8 mouse cellular contexts compared by ENCODE assay signal in the genomic region with DNA sequence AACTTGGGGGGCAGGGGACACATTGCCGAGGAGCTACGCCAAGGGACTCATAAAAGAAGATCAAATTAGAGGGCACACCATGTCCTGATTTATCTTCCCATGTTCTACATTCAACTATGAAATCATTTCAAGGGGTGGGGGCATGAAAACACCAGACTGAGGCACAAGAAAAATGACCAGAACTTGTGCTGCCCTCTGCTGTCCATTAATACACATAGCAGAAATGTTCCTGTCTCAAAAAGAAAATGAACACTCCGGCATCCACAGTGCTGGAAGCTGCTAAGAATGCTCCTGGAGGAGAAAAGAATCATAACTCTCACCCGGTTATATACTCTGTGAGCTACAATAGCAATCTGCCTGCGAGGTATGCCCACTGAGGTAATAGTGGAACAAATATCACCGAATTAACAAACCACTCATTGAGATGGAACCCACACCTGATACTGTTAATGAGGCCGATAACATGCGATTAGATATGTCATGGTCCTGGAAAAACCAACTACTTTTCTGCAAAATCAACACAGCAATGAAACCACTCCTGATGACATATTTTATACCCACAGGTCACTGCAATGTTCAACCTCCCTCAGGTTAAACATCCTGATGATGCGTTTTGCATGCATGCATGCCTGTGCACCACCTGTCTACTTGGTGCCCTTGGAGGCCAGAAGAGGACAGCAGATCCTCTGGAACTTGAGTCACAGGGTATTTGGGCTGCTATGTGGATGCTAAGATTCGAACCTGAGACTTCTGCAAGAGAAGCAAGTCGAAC.
DNase-seq lines count a peak whose midpoint lies in the region; ATAC-seq and TF ChIP-seq lines count a peak whose summit lies in the region.

No protein-coding gene starts in this region.

- H3K4me1 ChIP-seq in heart, postnatal 0 days (ENCODE audit: control insufficient read depth, insufficient read depth) = no peaks in the 10 kb centered on the region
- no peaks in the 10 kb centered on the region for H3K4me1 ChIP-seq in neural tube, embryonic 11.5 days (ENCODE audit: control insufficient read depth, insufficient read depth, low read length)
- H3K4me1 ChIP-seq in limb, embryonic 14.5 days (ENCODE audit: control insufficient read depth, insufficient read depth, low read length) = no peaks in the 10 kb centered on the region

- H3K9ac ChIP-seq in heart, postnatal 0 days (replicated peaks; ENCODE audit: low read depth, low read length) = no peak overlapping the region
- H3K9ac ChIP-seq in neural tube, embryonic 11.5 days (ENCODE audit: low read length) = no peak overlapping the region
- no peak overlapping the region for H3K9ac ChIP-seq in limb, embryonic 14.5 days (ENCODE audit: low read depth, low read length, severe bottlenecking)

- TF ChIP-seq CTCF in heart, postnatal 0 days (IDR thresholded peaks at IDR 0.05; ENCODE audit: low read depth) = peak; percentile 63

- H3K27me3 ChIP-seq in heart, postnatal 0 days (ENCODE audit: control insufficient read depth, insufficient read depth, low read length) = no peaks in the 10 kb centered on the region
- no peaks in the 10 kb centered on the region for H3K27me3 ChIP-seq in neural tube, embryonic 11.5 days (ENCODE audit: control insufficient read depth, insufficient read depth, low read length)
- no peaks in the 10 kb centered on the region for H3K27me3 ChIP-seq in limb, embryonic 14.5 days (ENCODE audit: control insufficient read depth, insufficient read depth, low read length)

- no peak for TF ChIP-seq EP300 in heart, postnatal 0 days (IDR thresholded peaks at IDR 0.05; ENCODE audit: low read depth)

- H3K4me3 ChIP-seq in heart, postnatal 0 days (ENCODE audit: low read depth, low read length) = no peak overlapping the region
- no peak overlapping the region for H3K4me3 ChIP-seq in neural tube, embryonic 11.5 days (ENCODE audit: low read depth, low read length)
- no peak overlapping the region for H3K4me3 ChIP-seq in limb, embryonic 14.5 days (replicated peaks; ENCODE audit: low read length)

- no peak overlapping the region for H3K4me2 ChIP-seq in heart, postnatal 0 days (ENCODE audit: low read depth, low read length)
- no peak overlapping the region for H3K4me2 ChIP-seq in neural tube, embryonic 11.5 days (ENCODE audit: low read depth)
- no peak overlapping the region for H3K4me2 ChIP-seq in limb, embryonic 14.5 days (replicated peaks; ENCODE audit: low read depth, low read length, severe bottlenecking)

- WGBS in heart, postnatal 0 days = 56% methylated on average over 11 of the region's 11 CpGs
- WGBS in neural tube, embryonic 11.5 days = 65% methylated on average over 11 of the region's 11 CpGs
- 58% methylated on average over 11 of the region's 11 CpGs for WGBS in limb, embryonic 14.5 days

- no peaks in the 10 kb centered on the region for H3K9me3 ChIP-seq in heart, postnatal 0 days (replicated peaks; ENCODE audit: control insufficient read depth, low read length)
- H3K9me3 ChIP-seq in neural tube, embryonic 11.5 days (ENCODE audit: control insufficient read depth, low read length) = no peaks in the 10 kb centered on the region
- H3K9me3 ChIP-seq in limb, embryonic 14.5 days (ENCODE audit: control insufficient read depth, low read length) = no peaks in the 10 kb centered on the region

- H3K27ac ChIP-seq in heart, postnatal 0 days (ENCODE audit: low read depth) = no peak overlapping the region
- no peak overlapping the region for H3K27ac ChIP-seq in neural tube, embryonic 11.5 days (ENCODE audit: low read depth, low read length)
- H3K27ac ChIP-seq in limb, embryonic 14.5 days (replicated peaks; ENCODE audit: low read depth, low read length) = no peak overlapping the region

- no peak for TF ChIP-seq POLR2A in limb, embryonic 14.5 days (IDR thresholded peaks at IDR 0.05; ENCODE audit: borderline replicate concordance, extremely low read depth, insufficient read depth, insufficient read length)

- no peaks in the 10 kb centered on the region for H3K36me3 ChIP-seq in heart, postnatal 0 days (replicated peaks; ENCODE audit: control insufficient read depth, insufficient read depth, low read length)
- no peaks in the 10 kb centered on the region for H3K36me3 ChIP-seq in neural tube, embryonic 11.5 days (ENCODE audit: control insufficient read depth, insufficient read depth, low read length)
- H3K36me3 ChIP-seq in limb, embryonic 14.5 days (ENCODE audit: control insufficient read depth, insufficient read depth, low read length) = no peaks in the 10 kb centered on the region

- DNase-seq in heart, postnatal 0 days (ENCODE audit: low spot score) = peak; percentile 27
- DNase-seq in heart, adult 8-10 months (ENCODE audit: low spot score) = no peak
- peak; percentile 52 for DNase-seq in neural tube, embryonic 11.5 days (ENCODE audit: low spot score)
- DNase-seq in neural tube, embryonic 10.5 days (ENCODE audit: extremely low spot score, low spot score) = no peak
- peak; percentile 62 for DNase-seq in limb, embryonic 14.5 days (ENCODE audit: low spot score)
- DNase-seq in urinary bladder, postnatal 25 days (ENCODE audit: low spot score) = no peak
- no peak for DNase-seq in right cerebral cortex, postnatal 36 days (ENCODE audit: low spot score in 2 of 2)

- ATAC-seq in heart, postnatal 0 days (ENCODE audit: insufficient read depth, low read depth) = no peak
- no peak for ATAC-seq in neural tube, embryonic 11.5 days (ENCODE audit: insufficient read depth, low FRiP score, low TSS enrichment)
- peak; percentile 65; the same call in 1 of the 2 replicates for ATAC-seq in common myeloid progenitor, adult 5-6 weeks (replicated peaks; ENCODE audit: low read depth, poor library complexity, severe bottlenecking)
- no peak for ATAC-seq in limb, embryonic 14.5 days (ENCODE audit: low FRiP score, low read depth)

Comparison
In these comparisons a context has a peak if more than half of its experiments do, and no peak if none do; other contexts are left out.
1. DNase-seq: peak in heart, postnatal 0 days (single experiment), neural tube, embryonic 11.5 days (single experiment) and limb, embryonic 14.5 days (single experiment); none in heart, adult 8-10 months (single experiment), neural tube, embryonic 10.5 days (single experiment), urinary bladder, postnatal 25 days (single experiment) and right cerebral cortex, postnatal 36 days (0 of 2).